Mouse (Mus musculus) MEL (cell line): ENCODE data around the gene AW011738. TPM values are rescaled to one million over a fixed set of nuclear protein-coding genes. Genes with fewer than 3 reads are reported as not detected.

Experiments
- DNase-seq: peaks from one replicate; pipeline ENCODE4 v3.0.0; 2011; ENCODE audit warnings: low read depth, low spot score
- H3K27ac ChIP-seq: 2 replicates; pipeline ENCODE4 v1.5.1; 2012; ENCODE audit warnings: low read depth, mild to moderate bottlenecking, control low read depth, low read length, moderate library complexity; ENCODE audit not compliant: control insufficient read depth
- H3K27me3 ChIP-seq, 2 experiments: fragments of 150-350 bp in 1 of 2; sonication (generic) in 1 of 2; 2 replicates each; pipeline ENCODE4 v1.6.1; 2012; ENCODE audit warnings: low read length in 2 of 2, mild to moderate bottlenecking in 2 of 2, improper control_type of control experiment in 1 of 2, moderate library complexity in 1 of 2; ENCODE audit not compliant: insufficient read depth in 2 of 2, control insufficient read depth in 1 of 2
- H3K36me3 ChIP-seq, 2 experiments: 2 replicates each; pipeline ENCODE4 v1.6.1; 2012 to 2014; ENCODE audit warnings: low read length in 2 of 2, improper control_type of control experiment in 1 of 2, inconsistent platforms in 1 of 2, mild to moderate bottlenecking in 1 of 2; ENCODE audit not compliant: insufficient read depth in 2 of 2, control insufficient read depth in 1 of 2
- H3K4me1 ChIP-seq, 2 experiments: fragments of 150-350 bp in 1 of 2; sonication (generic) in 1 of 2; 2 replicates each; pipeline ENCODE4 v1.6.1; 2012; ENCODE audit warnings: low read length in 2 of 2, improper control_type of control experiment in 1 of 2, mild to moderate bottlenecking in 1 of 2; ENCODE audit not compliant: insufficient read depth in 2 of 2, control insufficient read depth in 1 of 2
- H3K4me3 ChIP-seq, 2 experiments: fragments of 150-350 bp in 1 of 2; sonication (generic) in 1 of 2; 2 replicates each; pipeline ENCODE4 v1.5.1; 2012; ENCODE audit warnings: low read depth in 2 of 2, low read length in 2 of 2, mild to moderate bottlenecking in 2 of 2, moderate library complexity in 2 of 2, control low read depth in 1 of 2, improper control_type of control experiment in 1 of 2; ENCODE audit not compliant: control insufficient read depth in 1 of 2, insufficient read depth in 1 of 2
- H3K79me2 ChIP-seq: 2 replicates; pipeline ENCODE4 v1.6.1; 2012; ENCODE audit warnings: mild to moderate bottlenecking, low read length, moderate library complexity; ENCODE audit not compliant: control insufficient read depth, poor library complexity, insufficient read depth
- H3K9ac ChIP-seq: 2 replicates; pipeline ENCODE4 v1.6.1; 2012; ENCODE audit warnings: low read depth, mild to moderate bottlenecking, control low read depth, low read length, moderate library complexity; ENCODE audit not compliant: control insufficient read depth, poor library complexity, severe bottlenecking
- H3K9me3 ChIP-seq: fragments of 150-350 bp; sonication (generic); replicated peaks from 2 replicates; pipeline ENCODE4 v1.6.1; 2012; ENCODE audit warnings: mild to moderate bottlenecking, low read length, improper control_type of control experiment, moderate library complexity; ENCODE audit not compliant: insufficient read depth
- CHD1 ChIP-seq: IDR thresholded peaks from 2 replicates; pipeline ENCODE4 v1.6.1; 2012; ENCODE audit warnings: low read depth, mild to moderate bottlenecking, inconsistent platforms, low read length, improper control_type of control experiment
- CTCF ChIP-seq, 3 experiments: IDR thresholded peaks in 2 of 3; conservative IDR thresholded peaks in 1 of 3; 2 replicates each; pipeline ENCODE4 v1.5.1; 2011 to 2012; ENCODE audit warnings: low read length in 3 of 3, low read depth in 2 of 3, mild to moderate bottlenecking in 2 of 3, improper control_type of control experiment in 1 of 3, inconsistent platforms in 1 of 3, mixed read lengths in 1 of 3, moderate library complexity in 1 of 3; ENCODE audit not compliant: control insufficient read depth in 1 of 3, insufficient read depth in 1 of 3, poor library complexity in 1 of 3, severe bottlenecking in 1 of 3
- E2F4 ChIP-seq: IDR thresholded peaks from 2 replicates; pipeline ENCODE4 v1.6.1; 2011; ENCODE audit warnings: low read depth, low read length, improper control_type of control experiment, borderline replicate concordance
- ELF1 ChIP-seq: IDR thresholded peaks from 2 replicates; pipeline ENCODE4 v1.6.1; 2014; ENCODE audit warnings: low read depth, mild to moderate bottlenecking, inconsistent platforms, low read length, improper control_type of control experiment, moderate library complexity
- GABPA ChIP-seq: IDR thresholded peaks from 2 replicates; pipeline ENCODE4 v1.6.1; 2012; ENCODE audit warnings: low read depth, mild to moderate bottlenecking, inconsistent platforms, low read length, improper control_type of control experiment, moderate library complexity
- GATA1 ChIP-seq: IDR thresholded peaks from 2 replicates; pipeline ENCODE4 v1.6.1; 2011; ENCODE audit warnings: low read depth, low read length, improper control_type of control experiment
- KAT2A ChIP-seq: conservative IDR thresholded peaks from 2 replicates; pipeline ENCODE4 v1.6.1; 2012; ENCODE audit warnings: low read depth, low read length, improper control_type of control experiment, inconsistent platforms
- MAFK ChIP-seq: IDR thresholded peaks from 2 replicates; pipeline ENCODE4 v1.6.1; 2011; ENCODE audit warnings: low read depth, mild to moderate bottlenecking, low read length, improper control_type of control experiment, borderline replicate concordance
- MXI1 ChIP-seq: IDR thresholded peaks from 2 replicates; pipeline ENCODE4 v1.6.1; 2011; ENCODE audit warnings: mild to moderate bottlenecking, low read depth, low read length, improper control_type of control experiment
- MYC ChIP-seq: IDR thresholded peaks from 2 replicates; pipeline ENCODE4 v1.6.1; 2011; ENCODE audit warnings: low read depth, mild to moderate bottlenecking, low read length, improper control_type of control experiment, moderate library complexity
- NELFE ChIP-seq: IDR thresholded peaks from 2 replicates; pipeline ENCODE4 v1.6.1; 2011; ENCODE audit warnings: low read depth, low read length, improper control_type of control experiment
- POLR2A ChIP-seq, 2 experiments: IDR thresholded peaks; 2 replicates each; pipeline ENCODE4 v1.6.1; 2011 to 2012; ENCODE audit warnings: low read length in 2 of 2, mild to moderate bottlenecking in 2 of 2, control low read depth in 1 of 2, improper control_type of control experiment in 1 of 2, low read depth in 1 of 2, moderate library complexity in 1 of 2; ENCODE audit not compliant: control insufficient read depth in 1 of 2, insufficient read depth in 1 of 2, poor library complexity in 1 of 2
- POLR2AphosphoS2 ChIP-seq: IDR thresholded peaks from 2 replicates; pipeline ENCODE4 v1.6.1; 2011; ENCODE audit warnings: low read length, improper control_type of control experiment
- RCOR1 ChIP-seq: IDR thresholded peaks from 2 replicates; pipeline ENCODE4 v1.6.1; 2012; ENCODE audit warnings: low read depth, mild to moderate bottlenecking, inconsistent platforms, low read length, improper control_type of control experiment
- SIN3A ChIP-seq: IDR thresholded peaks from 2 replicates; pipeline ENCODE4 v1.6.1; 2012; ENCODE audit warnings: low read length, improper control_type of control experiment, inconsistent platforms
- TAL1 ChIP-seq: IDR thresholded peaks from 2 replicates; pipeline ENCODE4 v1.6.1; 2012; ENCODE audit warnings: mild to moderate bottlenecking, inconsistent platforms, low read length, moderate library complexity, mixed read lengths
- TBP ChIP-seq: IDR thresholded peaks from 2 replicates; pipeline ENCODE4 v1.8.0; 2011; ENCODE audit warnings: low read depth, low read length, improper control_type of control experiment
- TCF12 ChIP-seq: IDR thresholded peaks from 2 replicates; pipeline ENCODE4 v1.6.1; 2014; ENCODE audit warnings: low read depth, mild to moderate bottlenecking, inconsistent platforms, low read length, improper control_type of control experiment, moderate library complexity
- UBTF ChIP-seq: IDR thresholded peaks from 2 replicates; pipeline ENCODE4 v1.6.1; 2012; ENCODE audit warnings: low read depth, mild to moderate bottlenecking, inconsistent platforms, low read length, improper control_type of control experiment, moderate library complexity, borderline replicate concordance; ENCODE audit not compliant: insufficient read depth
- USF1 ChIP-seq: IDR thresholded peaks from 2 replicates; pipeline ENCODE4 v1.6.1; 2014; ENCODE audit warnings: low read depth, mild to moderate bottlenecking, inconsistent platforms, low read length, improper control_type of control experiment, moderate library complexity
- USF2 ChIP-seq, 2 experiments: IDR thresholded peaks; 2 replicates each; pipeline ENCODE4 v1.6.1; 2011 to 2012; ENCODE audit warnings: improper control_type of control experiment in 2 of 2, low read length in 2 of 2, borderline replicate concordance in 1 of 2, inconsistent platforms in 1 of 2, low read depth in 1 of 2, mild to moderate bottlenecking in 1 of 2; ENCODE audit not compliant: insufficient read depth in 1 of 2
- ZC3H11A ChIP-seq: IDR thresholded peaks from 2 replicates; pipeline ENCODE4 v1.6.1; 2012; ENCODE audit warnings: low read depth, mild to moderate bottlenecking, inconsistent platforms, low read length, improper control_type of control experiment
- ZKSCAN1 ChIP-seq: IDR thresholded peaks from 2 replicates; pipeline ENCODE4 v1.6.1; 2012; ENCODE audit warnings: low read depth, mild to moderate bottlenecking, inconsistent platforms, low read length, improper control_type of control experiment, moderate library complexity
- polyA plus RNA-seq, 2 experiments: library from polyadenylated mRNA; stranded (reverse) in 1 of 2; unstranded in 1 of 2; fragments of >175 nt in 1 of 2; fragments of >200 nt in 1 of 2; gene quantifications; 2 replicates each; pipeline versions ENCODE4 v1.2.1 to v1.2.4; 2012; ENCODE audit warnings: low replicate concordance in 2 of 2, low read depth in 1 of 2; ENCODE audit not compliant: insufficient read length in 2 of 2, insufficient read depth in 1 of 2, missing spikeins in 1 of 2
- total RNA-seq: library from RNA; depleted of rRNA; stranded (reverse); fragments of 300-350 nt; gene quantifications from 2 replicates; pipeline ENCODE4 v1.2.3, GENCODE M21; 2012

The AW011738 gene
- total and polyA plus RNA-seq, 3 experiments = 3.2 to 3.8 TPM; not detected in 1

GRCm38 (mm10) chr4:156169129-156169528 lies 34.0 kb upstream of the AW011738 start:
- Histone ChIP-seq H3K9ac (no peak overlapping the region), H3K36me3 (no peaks in the 10 kb centered on the region; a peak in 1 of 4 replicates), H3K4me3 (no peak overlapping the region), H3K9me3 (no peaks in the 10 kb centered on the region), H3K4me1 (no peaks in the 10 kb centered on the region), H3K27ac (no peak overlapping the region), H3K79me2 (no peaks in the 10 kb centered on the region), H3K27me3 (no peaks in the 10 kb centered on the region)
- TF ChIP-seq E2F4 (no peak), ZKSCAN1 (no peak), GATA1 (no peak), ZC3H11A (no peak), POLR2A (IDR thresholded peaks at IDR 0.05; ENCODE audit: control insufficient read depth in 1 of 2, insufficient read depth in 1 of 2, low read depth in 1 of 2, low read length in 2 of 2, poor library complexity in 1 of 2) (no peak), KAT2A (no peak), CHD1 (no peak), USF1 (no peak), TCF12 (no peak), POLR2AphosphoS2 (no peak)
- DNase-seq = no peak

GRCm38 (mm10) chr4:156171828-156172227 lies 31.3 kb upstream of the AW011738 start:
- H3K27ac ChIP-seq = no peak overlapping the region
- no peaks in the 10 kb centered on the region for H3K79me2 ChIP-seq
- H3K9me3 ChIP-seq = no peaks in the 10 kb centered on the region
- H3K9ac ChIP-seq = no peak overlapping the region
- H3K4me1 ChIP-seq = no peaks in the 10 kb centered on the region
- no peaks in the 10 kb centered on the region for H3K27me3 ChIP-seq
- H3K36me3 ChIP-seq = peaks cover 0 to 1% of the 10 kb centered on the region in 2 experiments; a peak in 1 of 4 replicates
- TF ChIP-seq UBTF (no peak), TBP (no peak), ELF1 (no peak), CTCF (IDR thresholded peaks at IDR 0.05 in 2 of 3, conservative IDR thresholded peaks at IDR 0.05 in 1 of 3; ENCODE audit: control insufficient read depth in 1 of 3, insufficient read depth in 1 of 3, low read depth in 2 of 3, low read length in 3 of 3, poor library complexity in 1 of 3, severe bottlenecking in 1 of 3) (no peak), NELFE (no peak), MXI1 (no peak), GABPA (no peak), TCF12 (no peak), ZKSCAN1 (no peak), GATA1 (no peak), TAL1 (no peak), SIN3A (no peak), USF2 (IDR thresholded peaks at IDR 0.05; ENCODE audit: borderline replicate concordance in 1 of 2, insufficient read depth in 1 of 2, low read depth in 1 of 2, low read length in 2 of 2) (no peak), RCOR1 (no peak), MYC (no peak), MAFK (no peak), KAT2A (no peak)
- H3K4me3 ChIP-seq = no peak overlapping the region
- no peak for DNase-seq
